Mouse (Mus musculus): ENCODE results near the gene Plet1.

Gene Plet1

DNA sequence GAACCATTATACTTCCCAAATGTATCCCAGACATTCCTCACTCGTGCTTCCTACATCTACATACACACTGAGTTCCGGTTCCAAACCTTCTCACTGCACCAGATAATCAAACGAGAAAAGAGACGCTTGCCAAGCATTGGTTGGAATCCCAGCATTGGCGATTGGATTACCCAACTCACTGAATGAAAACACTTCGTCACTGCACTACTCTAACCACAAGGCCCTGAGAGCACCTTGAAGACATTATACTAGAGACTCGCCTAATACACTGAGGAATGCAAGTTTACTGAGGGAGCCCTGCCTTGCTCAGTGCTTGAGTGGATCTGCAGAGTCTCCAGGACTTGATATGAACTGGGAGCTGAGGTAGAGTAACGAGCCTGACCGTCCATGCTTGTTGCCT lies 48.1 kb downstream of the Plet1 start:
- TF ChIP-seq GATA4 (IDR thresholded peaks at IDR 0.05; ENCODE audit: insufficient replicate concordance, low read length), result no peak

DNA sequence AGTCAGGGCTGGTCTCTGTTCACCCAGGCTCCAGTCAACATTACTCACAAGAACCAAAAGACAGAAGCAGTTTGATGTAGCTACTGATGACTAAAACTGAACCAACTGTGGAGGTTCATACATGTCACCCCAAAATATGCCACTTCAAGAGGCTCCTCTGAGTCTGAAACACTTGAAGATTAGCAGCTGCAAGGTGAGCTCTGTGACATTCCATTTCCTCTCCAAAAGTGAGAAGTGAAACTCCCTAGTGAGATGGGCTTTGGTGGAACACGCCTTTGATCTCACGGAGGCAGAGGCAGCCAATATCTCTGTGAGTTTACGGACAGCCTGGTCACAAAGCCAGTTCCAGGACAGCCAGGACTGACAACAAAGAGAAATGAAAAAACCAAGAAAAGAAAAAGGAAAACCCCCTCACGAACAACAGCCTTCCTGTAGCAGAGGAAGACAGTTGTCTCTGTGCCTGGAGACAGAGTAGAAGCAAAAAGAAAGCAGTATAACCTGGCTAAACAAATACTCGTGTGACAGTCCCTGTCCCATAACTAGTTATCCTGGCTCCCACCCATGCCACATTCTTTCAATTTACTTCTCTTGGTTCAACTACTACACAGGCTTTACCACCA lies 53.6 kb downstream of the Plet1 start:
- TF ChIP-seq GATA4 (IDR thresholded peaks at IDR 0.05; ENCODE audit: insufficient replicate concordance, low read length), result no peak

- TF ChIP-seq GATA4 (IDR thresholded peaks at IDR 0.05; ENCODE audit: insufficient replicate concordance, low read length), result no peak
These were observed 54.6 kb downstream of the Plet1 start for GRCm38 (mm10) chr9:50548936-50549335.

DNA sequence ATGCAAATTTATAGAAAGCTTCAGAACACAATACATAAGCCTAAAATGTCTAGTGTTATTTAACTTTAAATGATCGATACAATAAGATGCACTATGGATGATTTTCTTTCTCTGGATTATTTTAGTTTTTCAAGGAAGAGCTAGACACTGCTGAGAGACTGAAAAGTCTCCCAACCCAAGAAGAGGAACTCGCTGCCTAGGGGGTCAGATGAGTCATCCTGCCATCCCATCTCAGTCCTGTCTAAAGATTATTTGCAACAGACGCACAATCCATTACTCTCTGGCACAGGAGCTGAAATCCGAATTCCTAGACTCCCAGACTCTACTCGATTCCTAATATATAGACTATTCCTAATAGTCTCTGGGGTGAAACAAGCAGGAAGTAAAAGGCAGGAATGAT lies 57.9 kb downstream of the Plet1 start:
- TF ChIP-seq GATA4 (IDR thresholded peaks at IDR 0.05; ENCODE audit: insufficient replicate concordance, low read length), result no peak

DNA sequence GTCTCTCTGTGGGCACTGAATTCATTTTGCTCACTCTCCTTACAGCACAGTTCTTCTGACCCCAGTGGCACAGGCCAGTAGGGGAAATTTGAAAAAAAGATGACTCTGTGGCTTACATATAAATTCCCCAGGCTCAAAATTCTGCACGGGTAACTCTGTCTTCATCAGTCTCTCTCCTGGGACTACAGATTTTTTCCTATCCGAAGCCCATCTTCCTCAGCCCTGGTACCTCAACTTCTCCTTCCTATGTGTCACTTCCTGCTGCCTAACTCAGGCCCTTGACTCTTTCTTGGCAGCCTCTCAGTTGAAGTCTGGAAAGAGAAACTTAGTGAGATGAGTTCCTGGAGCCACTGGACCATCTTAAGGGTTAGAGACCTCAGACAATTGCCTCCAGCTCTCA lies 59.2 kb downstream of the Plet1 start:
- no peak for TF ChIP-seq GATA4 (IDR thresholded peaks at IDR 0.05; ENCODE audit: insufficient replicate concordance, low read length)

DNA sequence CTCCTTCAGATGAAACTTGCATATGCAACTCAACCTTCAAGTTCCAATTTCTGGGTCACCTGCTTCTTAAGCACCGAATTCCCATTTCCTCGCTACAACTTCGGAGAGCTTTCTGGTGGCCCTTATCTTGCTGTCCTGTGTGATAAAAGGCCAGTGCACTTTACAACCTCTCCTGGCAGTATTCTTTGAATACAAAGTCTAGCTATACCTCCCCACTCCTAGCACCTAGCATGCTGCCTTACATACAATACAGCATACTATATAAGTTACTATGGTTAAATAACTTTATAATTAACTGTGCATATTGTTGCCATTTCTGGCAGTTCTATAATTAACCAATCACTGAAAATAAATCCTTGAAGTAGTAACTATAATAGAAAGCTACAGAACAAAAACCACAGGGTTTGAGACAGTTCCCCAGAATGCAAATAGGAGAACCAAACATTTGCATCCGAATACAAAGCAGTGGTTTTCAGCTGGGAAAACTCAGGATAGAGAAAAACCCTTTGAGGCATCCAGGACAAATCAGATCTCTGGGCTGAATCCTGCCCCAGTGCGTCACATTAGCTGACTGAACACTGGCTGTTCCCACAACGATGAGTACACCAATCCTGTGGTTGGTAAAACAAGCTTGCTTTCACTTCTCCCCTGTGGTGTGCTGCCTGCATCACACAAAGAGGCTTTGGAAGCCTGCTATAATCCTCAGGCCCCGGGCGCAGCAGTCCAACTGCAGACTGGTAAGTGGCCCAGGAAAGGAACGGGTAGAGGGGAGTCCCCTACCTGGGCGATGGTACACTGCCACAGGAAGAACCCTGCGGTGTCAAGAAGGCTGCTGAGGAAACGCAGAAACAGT lies 60.1 kb downstream of the Plet1 start, which contains the start of gene Il18:
Il18 (plus strand) TSS at position 587 of the 853 bp plus-strand sequence.
- no peak for TF ChIP-seq GATA4 (IDR thresholded peaks at IDR 0.05; ENCODE audit: insufficient replicate concordance, low read length)

DNA sequence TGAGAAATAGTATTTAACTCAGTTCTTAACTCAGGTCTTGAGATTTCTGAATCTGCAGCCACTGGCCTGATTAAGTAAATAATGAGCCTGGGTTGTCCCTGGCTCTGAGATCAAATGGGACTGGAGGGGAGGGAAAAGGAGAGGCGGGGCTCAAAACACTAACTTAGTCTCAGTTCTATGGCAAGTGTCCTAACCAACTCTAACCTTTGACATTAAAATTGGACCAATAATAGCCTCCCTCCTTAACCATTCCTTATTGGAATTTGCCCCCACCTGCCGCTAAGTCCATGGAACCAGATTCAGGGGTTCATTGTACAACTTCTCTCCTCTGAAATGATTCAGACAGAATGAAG lies 60.7 kb downstream of the Plet1 start, which contains the start of gene Bco2:
Bco2 (minus strand) TSS at position 88 of the 353 bp plus-strand sequence.
- no peak for TF ChIP-seq GATA4 (IDR thresholded peaks at IDR 0.05; ENCODE audit: insufficient replicate concordance, low read length)
